Mouse (Mus musculus) adrenal gland (tissue): Measurements from ENCODE around the gene Tbcel.

ENCODE experiments used
- intact Hi-C: fragments of 180-260 bp; cut with DNase I; formaldehyde crosslinking; loops from one replicate; pipeline ENCODE4 v1.15.1; 2025
- long read RNA-seq, 2 experiments: library from polyadenylated mRNA; unstranded; transcript quantifications; one replicate each; pipeline ENCODE4 v2.0.0; 2020; ENCODE audit warnings: borderline replicate concordance in 1 of 2; ENCODE audit not compliant: insufficient replicate concordance in 1 of 2

Tbcel gene
- long read RNA-seq, experiment 1, partial matches to known transcripts = 1 of 6 reads
- long read RNA-seq, experiment 1, other reads (novel, unspliced or antisense) = 5 of 6 reads
- long read RNA-seq, experiment 2, partial matches to known transcripts = 3 of 11 reads
- long read RNA-seq, experiment 2, other reads (novel, unspliced or antisense) = 7 of 11 reads

GRCm38 (mm10) chr9:42507709-42508108 lies at the start of gene Tbcel:
Gene Tbcel, minus strand, starts transcription at chr9:42507809.
- intact Hi-C loops = no loop called here

DNA sequence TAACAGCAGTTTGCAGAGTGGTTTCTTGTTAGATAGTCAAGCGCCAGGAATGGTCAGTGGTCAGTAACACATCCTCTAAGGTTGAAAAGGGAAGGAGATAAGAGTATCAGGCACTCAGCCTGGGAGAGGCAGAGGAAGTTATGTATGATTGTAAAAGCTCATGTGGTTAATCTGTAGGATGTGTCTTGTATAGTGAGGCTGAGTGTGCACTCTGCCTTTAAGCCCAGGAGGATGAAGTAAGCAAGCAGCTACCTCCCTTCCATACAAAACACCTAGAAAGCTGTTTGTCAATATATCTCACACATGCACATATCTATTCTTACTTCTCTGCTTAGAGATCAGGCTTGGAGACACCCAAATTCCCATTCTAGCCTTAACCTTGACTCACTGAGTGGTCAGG lies 47.6 kb upstream of the Tbcel start:
- intact Hi-C loops = no loop called here

DNA sequence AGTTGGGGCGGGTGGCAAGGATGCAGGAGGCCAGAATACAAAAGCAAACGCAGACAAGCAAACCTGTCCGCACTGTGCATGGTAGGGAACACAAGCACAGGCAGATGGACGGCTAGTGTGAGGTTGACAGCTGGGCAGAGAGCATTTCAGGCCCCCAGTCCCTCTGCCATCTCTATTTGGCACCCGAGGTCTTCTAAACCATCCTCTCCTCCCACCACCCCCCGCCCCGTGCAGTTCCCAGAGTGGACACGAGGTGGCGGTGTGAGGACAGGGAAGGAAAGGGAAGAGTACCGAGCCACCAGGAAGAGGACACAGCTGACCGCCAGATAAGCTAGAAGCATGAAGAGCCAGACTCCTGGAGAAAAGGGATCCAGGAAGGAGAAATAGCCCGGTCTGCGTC lies 42.5 kb upstream of the Tbcel start:
- intact Hi-C loops = no loop called here

GRCm38 (mm10) chr9:42548981-42549380 lies 41.4 kb upstream of the Tbcel start:
- intact Hi-C loops = loop anchor here (5.0 kb wide), 1 partner anchor 393 kb away; the partner anchor contains the start of gene Grik4

DNA sequence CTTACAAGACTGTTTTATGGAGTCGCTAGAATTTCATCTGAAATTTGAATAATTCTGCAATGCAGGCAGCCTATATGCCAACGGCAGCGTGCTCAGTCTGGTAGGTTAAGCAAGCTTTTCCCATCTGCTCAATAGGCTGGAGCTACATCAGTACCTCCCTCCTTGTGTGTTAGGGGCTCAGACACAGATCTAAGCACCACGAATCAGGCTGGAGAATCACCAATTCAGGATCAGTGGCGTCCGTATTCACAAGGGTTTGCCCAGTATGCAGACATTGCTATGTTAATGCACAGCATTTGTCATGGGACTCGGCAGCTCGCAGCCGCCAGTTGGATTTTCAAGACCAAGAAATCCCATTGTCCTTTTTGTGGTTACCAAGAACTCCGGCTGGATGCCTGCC lies 36.9 kb upstream of the Tbcel start:
- intact Hi-C loops = no loop called here

DNA sequence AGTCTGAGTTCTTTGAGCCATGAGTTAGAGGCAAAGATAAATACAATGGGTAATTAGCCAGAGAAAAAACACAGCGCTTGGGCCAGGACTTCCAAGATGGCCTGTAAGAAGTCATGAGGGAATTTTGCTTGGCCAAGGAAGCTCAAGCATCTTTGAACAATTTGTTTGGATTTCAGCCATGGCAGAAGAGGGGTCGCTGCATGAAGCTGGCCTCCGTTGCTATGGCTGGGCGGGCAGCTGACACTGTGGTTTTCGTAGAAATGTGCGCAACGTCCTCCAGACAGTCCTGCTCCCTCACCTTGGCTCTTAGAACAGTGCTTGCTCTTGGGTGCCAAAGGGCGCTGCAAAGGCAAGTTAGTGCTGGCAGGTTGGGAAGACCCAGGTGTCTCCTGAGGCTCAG lies 25.9 kb upstream of the Tbcel start:
- intact Hi-C loops = loop anchor here (10.0 kb wide), 1 partner anchor 209 kb away; no protein-coding TSS in a partner anchor

DNA sequence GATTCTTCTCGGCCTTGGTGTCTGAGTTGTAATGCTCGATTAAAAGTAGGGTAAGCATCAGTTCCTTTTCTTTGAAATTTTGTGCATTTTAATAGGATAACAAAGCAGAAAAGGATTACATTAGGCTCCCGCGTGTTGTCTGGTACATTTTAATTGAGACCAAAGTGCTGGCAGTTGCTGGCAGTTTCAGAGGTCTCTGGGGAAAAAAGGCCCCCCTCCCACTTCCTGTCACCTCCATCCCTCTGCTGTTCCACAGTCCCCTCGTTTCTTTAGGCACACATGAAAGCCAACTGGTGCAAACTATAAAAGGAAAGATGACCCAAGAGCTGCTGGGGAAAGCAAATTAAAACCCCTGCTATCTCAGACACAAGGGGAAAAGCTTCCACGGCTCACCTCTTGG lies 25.4 kb upstream of the Tbcel start:
- intact Hi-C loops = loop anchor here (10.0 kb wide), 1 partner anchor 208 kb away; no protein-coding TSS in a partner anchor

DNA sequence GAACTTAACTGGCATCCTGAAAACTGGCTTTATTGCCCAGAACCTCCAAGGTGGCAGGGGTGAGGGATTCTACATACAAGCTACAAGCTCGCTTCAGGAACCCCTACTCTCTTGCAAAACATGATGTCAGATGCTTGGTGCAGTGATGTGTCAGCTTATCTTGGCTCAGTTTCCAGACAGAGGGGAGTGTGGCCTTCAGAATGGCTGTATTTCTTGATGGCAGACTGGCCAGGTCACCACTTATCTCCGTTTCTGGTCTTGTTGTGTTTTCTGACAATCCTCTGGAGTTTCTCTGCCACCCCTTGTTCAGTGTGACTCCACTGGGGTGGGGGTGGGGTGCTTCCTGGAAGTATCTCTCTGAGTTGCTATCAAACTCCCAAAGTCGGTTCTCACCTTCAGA lies 24.3 kb upstream of the Tbcel start:
- intact Hi-C loops = loop anchor here (10.0 kb wide), 1 partner anchor 207 kb away; no protein-coding TSS in a partner anchor

DNA sequence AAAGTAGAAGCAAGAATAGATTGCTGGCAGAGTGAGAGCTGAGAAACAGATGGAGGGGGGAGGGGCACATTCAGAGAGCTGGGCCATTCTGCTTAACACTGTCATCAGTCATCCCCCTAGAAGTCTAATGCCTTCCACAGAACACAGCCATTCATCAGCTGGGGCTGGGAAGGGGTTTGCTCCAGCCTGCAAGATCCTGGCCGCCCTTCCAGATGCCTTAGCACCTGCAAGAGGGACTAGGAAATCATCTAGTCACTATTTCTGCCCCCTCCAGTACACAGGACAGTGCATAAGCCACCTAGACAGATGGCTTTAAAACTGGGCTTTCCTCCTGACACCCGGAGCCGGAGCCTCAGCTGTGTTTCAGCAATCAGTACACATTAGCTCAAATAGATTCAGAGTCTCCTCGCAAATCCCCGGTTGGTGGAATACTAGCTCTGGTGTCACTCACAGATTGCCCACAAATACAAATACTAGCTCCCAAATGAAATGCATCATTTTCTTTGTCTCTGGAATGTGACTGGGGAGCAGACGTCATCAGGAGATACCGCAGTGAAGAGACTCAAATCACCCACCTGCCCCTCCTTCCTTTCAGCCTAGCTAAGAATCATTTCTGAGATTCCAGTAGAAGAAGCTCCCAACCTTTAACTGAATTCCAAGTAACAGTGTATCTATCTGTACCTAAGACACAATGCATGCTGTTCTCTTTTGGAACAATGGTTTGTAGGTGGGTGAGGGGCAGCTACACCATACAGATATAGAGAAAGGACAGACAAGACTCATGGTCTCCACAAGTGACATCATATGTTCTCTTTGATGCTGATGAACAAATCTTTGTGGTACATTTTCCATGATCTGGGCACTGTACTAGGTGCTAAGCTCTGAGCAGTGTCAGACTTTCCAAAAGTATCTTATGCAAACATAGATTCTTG lies 22.9 kb upstream of the Tbcel start:
- intact Hi-C loops = loop anchor here (10.0 kb wide), 1 partner anchor 206 kb away; no protein-coding TSS in a partner anchor

GRCm38 (mm10) chr9:42520587-42521084 lies 13.0 kb upstream of the Tbcel start:
- intact Hi-C loops = no loop called here

DNA sequence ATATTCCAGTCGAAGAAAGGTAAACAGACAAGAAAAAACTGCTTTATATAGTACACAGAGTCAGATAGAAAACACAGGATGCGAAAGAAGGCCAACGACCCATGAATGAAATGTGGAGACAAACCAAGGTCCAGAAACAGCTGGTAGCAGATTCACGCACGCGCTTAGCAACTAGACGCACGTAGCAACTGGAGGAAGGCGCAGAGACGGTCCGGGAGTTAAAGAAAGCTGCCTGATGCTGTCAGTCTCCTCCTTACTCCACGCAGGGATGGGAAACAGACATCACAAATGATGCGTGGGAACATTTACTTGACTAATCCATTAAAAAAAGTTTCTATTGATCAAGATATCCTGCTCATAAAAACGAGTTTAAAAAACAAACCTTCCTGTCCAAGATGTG lies 10.6 kb upstream of the Tbcel start:
- intact Hi-C loops = no loop called here

- intact Hi-C loops = no loop called here
Observed at GRCm38 (mm10) chr9:42513159-42513558, 5.5 kb upstream of the Tbcel start.

DNA sequence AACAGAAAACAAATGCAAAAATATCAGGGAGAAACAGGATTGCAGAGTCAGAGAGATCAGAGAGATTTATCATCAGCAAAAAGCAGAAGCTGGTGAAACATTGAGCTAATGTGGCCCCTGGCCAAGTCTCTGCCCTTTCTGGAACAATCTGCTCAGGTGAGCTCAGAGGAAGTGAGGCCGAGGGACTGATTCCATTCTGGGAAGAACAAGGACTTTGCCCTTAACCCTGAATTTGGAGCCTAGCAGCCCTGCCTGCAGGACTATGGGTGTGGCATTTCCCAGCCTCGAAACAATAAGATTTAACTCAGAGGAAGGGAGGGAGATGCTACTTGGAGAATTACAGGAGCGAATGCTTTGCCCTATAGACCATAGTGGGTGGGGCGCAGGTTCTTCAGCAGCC lies 4.7 kb upstream of the Tbcel start:
- intact Hi-C loops = no loop called here

DNA sequence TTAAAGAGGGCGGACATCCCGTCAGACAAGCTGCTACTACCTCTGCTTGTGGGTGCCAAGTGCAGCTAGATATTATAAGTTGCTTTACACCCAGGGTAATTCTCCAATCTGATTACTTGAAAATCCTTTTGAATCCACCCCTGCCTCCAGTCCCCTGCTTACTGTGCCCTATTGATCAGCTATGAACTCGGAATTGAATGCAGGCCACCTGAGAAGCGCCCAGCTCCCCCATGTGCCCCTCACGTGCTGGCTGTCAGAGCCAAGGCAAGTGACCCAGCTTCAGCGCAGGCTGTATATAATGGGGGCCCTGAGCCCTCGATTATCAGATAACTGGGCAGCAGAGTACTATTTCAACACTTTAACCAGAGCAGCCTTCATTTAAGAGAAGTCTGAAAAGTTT lies 626 bp upstream of the Tbcel start:
- intact Hi-C loops = no loop called here

GRCm38 (mm10) chr9:42507022-42507421 lies 587 bp downstream of the Tbcel start:
- intact Hi-C loops = no loop called here

GRCm38 (mm10) chr9:42504971-42505510 lies 2.6 kb downstream of the Tbcel start:
- intact Hi-C loops = no loop called here

DNA sequence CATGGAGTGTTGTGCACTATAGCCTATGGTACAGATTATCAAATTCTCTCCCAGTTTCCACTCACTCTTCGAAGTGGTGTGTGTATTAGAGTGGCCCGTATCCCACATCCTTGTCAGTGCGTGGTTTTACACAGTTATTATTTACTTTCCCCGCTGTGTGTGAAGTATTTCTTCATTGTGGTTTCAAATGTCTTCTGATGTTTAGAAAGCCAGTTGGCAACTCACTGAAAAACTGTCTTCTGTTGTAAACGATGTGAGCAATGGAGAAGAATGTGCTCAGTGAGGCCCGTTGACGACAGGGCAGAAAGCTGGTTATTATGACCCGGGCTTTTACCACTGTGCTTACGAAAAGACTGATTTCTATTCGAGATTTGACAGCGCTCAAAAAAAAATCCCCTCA lies 3.0 kb downstream of the Tbcel start:
- intact Hi-C loops = no loop called here

DNA sequence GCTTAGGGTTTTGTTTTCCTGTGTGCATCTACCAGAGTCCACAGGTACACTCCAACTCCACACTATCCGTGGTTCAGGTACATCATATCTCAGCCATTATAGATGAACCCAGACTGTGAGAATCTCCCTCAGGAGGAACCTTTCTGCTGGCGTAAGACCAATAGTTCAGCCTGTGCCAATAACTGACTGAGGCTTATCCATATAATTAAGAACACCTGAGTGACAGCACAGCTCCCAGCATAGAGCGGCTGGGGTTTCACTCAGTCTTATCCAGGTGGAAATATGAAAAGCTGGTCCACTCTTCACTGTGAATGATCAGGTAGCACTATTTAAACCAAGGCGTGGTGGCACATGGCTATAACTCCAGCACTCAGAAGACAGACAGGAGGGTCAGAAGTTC lies 3.9 kb downstream of the Tbcel start:
- intact Hi-C loops = no loop called here

GRCm38 (mm10) chr9:42496296-42496695 lies 11.3 kb downstream of the Tbcel start:
- intact Hi-C loops = no loop called here

DNA sequence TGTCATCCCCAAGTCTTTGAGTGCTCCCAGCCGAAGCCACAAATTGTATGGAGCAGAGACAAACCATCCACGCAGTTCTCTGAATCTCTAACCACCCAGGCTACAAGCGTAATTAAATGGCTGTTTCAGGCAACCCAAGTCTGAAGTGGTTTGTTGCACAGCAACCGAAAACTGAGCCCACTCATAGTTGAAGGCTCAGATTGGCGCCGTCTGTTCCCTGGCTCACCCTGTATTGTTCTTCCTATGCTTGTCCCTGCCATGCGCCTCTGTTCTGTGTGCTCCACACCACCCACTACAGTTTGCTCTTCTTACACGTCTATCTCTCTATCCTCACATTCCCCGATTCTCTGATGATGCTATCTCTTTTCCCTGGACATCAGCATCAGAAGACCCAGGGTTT lies 15.8 kb downstream of the Tbcel start:
- intact Hi-C loops = no loop called here

DNA sequence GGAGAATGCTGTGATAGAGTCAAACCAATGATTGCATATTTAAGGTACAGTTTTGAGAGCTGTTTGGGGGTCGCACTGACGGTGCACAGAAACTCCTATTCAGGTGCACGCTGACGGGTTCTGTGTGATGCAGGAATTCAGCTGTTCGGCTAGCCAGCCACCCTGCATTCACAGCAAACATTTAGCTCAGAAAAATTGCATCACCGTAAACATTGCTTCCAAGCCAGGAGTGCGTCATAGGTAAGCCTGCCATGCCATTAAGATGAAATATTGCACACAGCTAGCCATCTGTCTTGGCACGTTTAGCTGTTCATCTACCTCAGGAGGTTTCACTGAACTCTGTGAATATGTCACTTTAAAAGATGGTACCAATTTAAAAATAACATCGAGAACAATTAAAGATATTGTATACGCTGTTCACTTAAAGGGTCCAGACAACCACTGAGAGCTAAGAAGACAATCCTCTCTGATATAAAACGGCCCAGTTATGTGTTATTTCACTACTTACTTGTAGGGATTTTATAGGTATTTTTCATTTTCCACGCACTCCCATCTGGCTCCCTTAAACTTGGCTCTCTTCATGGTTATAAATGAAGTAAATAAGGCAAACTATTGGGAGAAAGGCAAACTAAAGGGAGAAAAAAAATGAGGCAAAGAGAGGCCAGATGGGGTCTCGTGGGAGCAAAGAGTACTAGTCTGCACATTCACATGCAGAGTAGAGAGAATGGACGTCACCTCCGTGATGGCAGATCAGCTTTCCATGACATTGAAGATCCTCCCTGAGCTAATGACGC lies 16.8 kb downstream of the Tbcel start:
- intact Hi-C loops = no loop called here
